Mouse (Mus musculus): ENCODE measurements around the gene Stfa2. TPM values are rescaled to one million over a fixed set of nuclear protein-coding genes. Genes with fewer than 3 reads are reported as not detected.
"Not testable (repeated sequence)": the region's sequence is repeated elsewhere in the genome, so short reads cannot be mapped to it uniquely, and the experiment has no call there.

Gene Stfa2
- polyA plus RNA-seq (2016; fragmentation: Nextera tagmentation; extraction: Ambion mirVana), result not detected in 2 replicates

- DNase-seq (ENCODE audit: low spot score), result no peak
- H3K27ac ChIP-seq, result no peak within 1 kb of the TSS
- H3K9me3 ChIP-seq, result no peaks in the 10 kb centered on the region
- no peaks in the 10 kb centered on the region for H3K36me3 ChIP-seq
- H3K4me3 ChIP-seq, result no peak within 1 kb of the TSS
- no peaks in the 10 kb centered on the region for H3K27me3 ChIP-seq (ENCODE audit: insufficient read depth, poor library complexity, severe bottlenecking)
- H3K4me1 ChIP-seq, result no peaks in the 10 kb centered on the region
These were observed at the start of gene Stfa2 for GRCm38 (mm10) chr16:36408357-36408756. TSS of gene Stfa2 (minus strand) at chr16:36408457.

- no peaks in the 10 kb centered on the region for H3K4me1 ChIP-seq
- H3K27ac ChIP-seq, result no peak within 1 kb of the TSS
- no peaks in the 10 kb centered on the region for H3K9me3 ChIP-seq
- H3K4me3 ChIP-seq, result no peak within 1 kb of the TSS
- no peaks in the 10 kb centered on the region for H3K27me3 ChIP-seq (ENCODE audit: insufficient read depth, poor library complexity, severe bottlenecking)
- H3K36me3 ChIP-seq, result no peaks in the 10 kb centered on the region
- DNase-seq (ENCODE audit: low spot score), result no peak
- 85% methylated on average over 4 of the region's 4 CpGs for WGBS
These were observed 47.1 kb upstream of the Stfa2 start, which contains the start of gene Stfa3 for GRCm38 (mm10) chr16:36455342-36455802. TSS of gene Stfa3 (minus strand) at chr16:36455392.

GRCm38 (mm10) chr16:36420979-36421378 is 12.7 kb upstream of the Stfa2 start:
- not testable (repeated sequence) for H3K9me3 ChIP-seq; H3K27ac ChIP-seq; H3K4me1 ChIP-seq; H3K4me3 ChIP-seq; DNase-seq (ENCODE audit: low spot score); H3K27me3 ChIP-seq (ENCODE audit: insufficient read depth, poor library complexity, severe bottlenecking); H3K36me3 ChIP-seq
- WGBS, result 67% methylated on average over 1 of the region's 1 CpGs

- WGBS, result 18% methylated on average over 4 of the region's 4 CpGs
- no peak for DNase-seq (ENCODE audit: low spot score)
- no peaks in the 10 kb centered on the region for H3K36me3 ChIP-seq
These were observed 19.2 kb downstream of the Stfa2 start for GRCm38 (mm10) chr16:36389060-36389459.

GRCm38 (mm10) chr16:36367648-36368047 is 40.6 kb downstream of the Stfa2 start, which contains the start of gene BC100530:
TSS of gene BC100530 (minus strand) at chr16:36367748.
- H3K27ac ChIP-seq; H3K4me3 ChIP-seq; H3K36me3 ChIP-seq; H3K27me3 ChIP-seq (ENCODE audit: insufficient read depth, poor library complexity, severe bottlenecking); H3K9me3 ChIP-seq; H3K4me1 ChIP-seq; DNase-seq (ENCODE audit: low spot score): not testable (repeated sequence)
- WGBS, result 76% methylated on average over 3 of the region's 3 CpGs

More at GRCm38 (mm10) chr16:36389060-36389459, 19.2 kb downstream of the Stfa2 start:
- no peaks in the 10 kb centered on the region for H3K27me3 ChIP-seq (ENCODE audit: insufficient read depth, poor library complexity, severe bottlenecking)
- no peak overlapping the region for H3K27ac ChIP-seq
- no peaks in the 10 kb centered on the region for H3K9me3 ChIP-seq
- H3K4me3 ChIP-seq, result no peak overlapping the region
- H3K4me1 ChIP-seq, result no peaks in the 10 kb centered on the region

Other genes with a start within 250 kb of the Stfa2 start
- gene Gm5483, start 224.2 kb downstream of the Stfa2 start, polyA plus RNA-seq (2016; fragmentation: Nextera tagmentation; extraction: Ambion mirVana), result not detected in 2 replicates
- not detected in 2 replicates for gene Gm5416, start 198.1 kb downstream of the Stfa2 start, polyA plus RNA-seq (2016; fragmentation: Nextera tagmentation; extraction: Ambion mirVana)
- not detected in 2 replicates for gene 2010005H15Rik, start 187.0 kb downstream of the Stfa2 start, polyA plus RNA-seq (2016; fragmentation: Nextera tagmentation; extraction: Ambion mirVana)
- gene Stfa1, start 131.5 kb downstream of the Stfa2 start, polyA plus RNA-seq (2016; fragmentation: Nextera tagmentation; extraction: Ambion mirVana), result 0.25 TPM in 1 of 2 replicates, not detected in the other
- gene BC117090, start 74.1 kb downstream of the Stfa2 start, polyA plus RNA-seq (2016; fragmentation: Nextera tagmentation; extraction: Ambion mirVana), result not detected in 2 replicates
- gene BC100530, start 40.7 kb downstream of the Stfa2 start, polyA plus RNA-seq (2016; fragmentation: Nextera tagmentation; extraction: Ambion mirVana), result 0.23 and 0.60 TPM in 2 replicates
- not detected in 2 replicates for gene Stfa3, start 46.9 kb upstream of the Stfa2 start, polyA plus RNA-seq (2016; fragmentation: Nextera tagmentation; extraction: Ambion mirVana)
- gene Casr, start 153.7 kb upstream of the Stfa2 start, polyA plus RNA-seq (2016; fragmentation: Nextera tagmentation; extraction: Ambion mirVana), result 0.28 and 0.38 TPM in 2 replicates